Mouse (Mus musculus): ENCODE measurements around the gene Abcf1.

DNA sequence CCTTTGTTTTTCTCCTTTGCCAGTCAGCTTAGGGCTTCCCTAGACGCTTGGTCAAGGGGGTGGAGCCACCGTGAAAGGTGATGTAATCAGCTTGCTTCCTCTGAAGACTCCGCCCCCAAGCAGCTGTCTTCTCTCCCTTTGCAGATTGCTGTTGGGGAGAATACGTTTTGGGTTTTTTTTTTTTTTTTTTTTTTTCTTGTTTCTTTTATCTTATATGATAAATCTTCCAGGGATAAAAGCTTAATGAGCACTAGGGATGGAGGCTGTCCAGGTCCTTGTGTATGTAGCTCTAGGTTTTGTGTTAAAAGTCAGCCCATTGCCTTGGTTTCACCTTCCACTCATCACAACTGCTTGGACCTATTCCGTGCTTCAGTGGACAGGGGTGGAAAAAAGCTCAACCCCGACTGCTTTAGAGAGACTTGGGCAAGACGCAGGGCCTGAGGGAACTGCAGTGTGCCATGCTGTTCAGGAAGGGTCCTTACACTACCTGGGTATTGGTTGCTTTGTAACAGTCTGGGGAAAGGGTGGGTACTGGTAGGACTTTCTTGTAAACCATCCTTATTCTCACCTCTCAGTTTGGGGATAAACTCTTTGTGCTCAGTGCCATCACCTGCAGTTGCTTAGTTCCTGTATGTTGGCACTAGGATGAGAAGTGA, 50.4 kb downstream of the Abcf1 start:
- no peak for TF ChIP-seq CTCF (IDR thresholded peaks at IDR 0.05; ENCODE audit: control insufficient read depth, insufficient read depth, insufficient replicate concordance, low read depth, low read length)
- TF ChIP-seq POLR2A (IDR thresholded peaks at IDR 0.05; ENCODE audit: control insufficient read depth, low read depth, low read length), result no peak; the same call in 1 of the 2 replicates
